Mouse (Mus musculus) megakaryocyte, embryonic 14.5 days (primary cell): ENCODE measurements around the gene Thoc3.

Experiments used
- FLI1 ChIP-seq: IDR thresholded peaks from 2 replicates; pipeline ENCODE4 v1.6.1; 2012; ENCODE audit warnings: low read length, inconsistent platforms, mixed read lengths
- GATA1 ChIP-seq: IDR thresholded peaks from 3 replicates; pipeline ENCODE4 v1.6.1; 2012; ENCODE audit warnings: mixed read lengths, low read length, inconsistent platforms, borderline replicate concordance

DNA sequence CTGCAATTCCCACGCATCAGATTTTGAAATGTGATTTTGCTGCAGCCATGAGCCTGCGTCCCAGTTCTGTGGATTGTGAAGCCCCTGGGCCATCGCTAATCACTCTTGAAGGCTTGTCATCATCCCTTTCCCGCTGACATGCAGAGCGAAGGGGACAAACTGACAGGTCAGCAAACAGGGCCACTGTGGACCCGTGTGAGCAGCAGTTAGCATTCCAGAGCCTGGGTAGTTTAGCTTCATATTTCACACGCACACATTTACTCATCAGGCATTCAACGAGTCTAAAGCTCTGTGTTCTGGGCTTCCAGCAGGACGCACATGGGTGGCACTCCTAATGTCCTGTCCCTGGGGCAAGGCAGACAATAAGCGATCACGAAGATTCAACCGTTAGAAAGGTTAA, 48.4 kb downstream of the Thoc3 start:
- no peak for TF ChIP-seq FLI1
- no peak for TF ChIP-seq GATA1
